Mouse (Mus musculus) embryo, embryonic 10 days (tissue): Measurements from ENCODE around the gene Ppp1r27.
A peak's percentile ranks its signal among the peaks of the same experiment; 100 is the strongest.
"Not testable (repeated sequence)": the region's sequence is repeated elsewhere in the genome, so short reads cannot be mapped to it uniquely, and the experiment has no call there.

ENCODE experiments used
- DNase-seq: peaks from one replicate; pipeline ENCODE4 v3.0.0-alpha.2; 2015; ENCODE audit warnings: low spot score

The Ppp1r27 gene

GRCm38 (mm10) chr11:120550810-120551440 is at the start of gene Ppp1r27:
TSS of gene Ppp1r27 (minus strand) at chr11:120551132.
- DNase-seq = no peak

DNA sequence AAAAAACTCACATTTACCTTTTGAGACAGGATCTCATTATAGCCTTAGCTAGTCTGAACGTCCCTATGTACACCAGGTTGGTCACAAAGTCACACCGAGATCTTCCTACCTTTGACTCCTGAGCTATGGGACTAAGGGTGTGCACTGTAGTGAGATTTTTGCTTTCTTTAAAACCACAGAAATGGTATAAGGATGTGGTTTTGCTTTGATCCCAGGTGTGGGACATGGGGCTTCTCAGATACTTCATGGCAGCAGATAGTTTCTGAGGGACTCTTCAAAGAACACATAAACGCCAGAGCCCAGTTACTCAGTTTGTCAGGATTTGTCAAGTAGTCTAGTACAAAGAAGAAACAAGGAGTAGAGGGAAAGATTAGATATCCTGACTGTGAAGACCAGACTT is 49.8 kb upstream of the Ppp1r27 start:
- no peak for DNase-seq

GRCm38 (mm10) chr11:120598990-120599549 is 48.1 kb upstream of the Ppp1r27 start:
- no peak for DNase-seq

- peak; percentile 98 for DNase-seq
These were observed 47.5 kb upstream of the Ppp1r27 start, which contains the start of the genes Alyref and Anapc11 for GRCm38 (mm10) chr11:120598283-120598989. TSS of gene Alyref (minus strand) at chr11:120598365. TSS of gene Anapc11 (plus strand) at chr11:120598421.

GRCm38 (mm10) chr11:120597240-120598235 is 46.6 kb upstream of the Ppp1r27 start:
- DNase-seq = no peak

GRCm38 (mm10) chr11:120588531-120588930 is 37.6 kb upstream of the Ppp1r27 start:
- DNase-seq = no peak

DNA sequence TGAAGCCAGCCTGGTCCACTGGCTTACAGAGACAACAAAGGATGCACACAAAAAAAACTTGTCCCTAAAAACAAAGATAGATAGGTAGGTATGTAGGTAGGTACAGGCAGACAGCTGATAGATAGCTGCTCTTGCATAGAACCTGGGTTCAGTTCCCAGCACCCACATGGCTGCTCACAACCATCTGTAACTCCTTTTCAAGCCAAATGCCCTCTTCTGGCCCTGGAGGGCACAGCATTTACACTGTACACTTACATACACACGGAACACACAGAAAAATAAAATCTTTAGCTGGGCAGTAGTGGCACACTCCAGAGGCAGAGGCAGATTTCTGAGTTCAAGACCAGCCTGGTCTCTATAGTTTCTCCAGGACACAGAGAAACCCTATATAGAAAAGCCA is 33.0 kb upstream of the Ppp1r27 start:
- DNase-seq = no peak

GRCm38 (mm10) chr11:120582982-120583293 is 32.0 kb upstream of the Ppp1r27 start:
- not testable (repeated sequence) for DNase-seq

GRCm38 (mm10) chr11:120582268-120582981 is 31.5 kb upstream of the Ppp1r27 start:
- peak; percentile 43 for DNase-seq

GRCm38 (mm10) chr11:120581490-120582267 is 30.7 kb upstream of the Ppp1r27 start, which contains the start of gene Arhgdia:
TSS of gene Arhgdia (minus strand) at chr11:120581624.
- DNase-seq = peak; percentile 90

DNA sequence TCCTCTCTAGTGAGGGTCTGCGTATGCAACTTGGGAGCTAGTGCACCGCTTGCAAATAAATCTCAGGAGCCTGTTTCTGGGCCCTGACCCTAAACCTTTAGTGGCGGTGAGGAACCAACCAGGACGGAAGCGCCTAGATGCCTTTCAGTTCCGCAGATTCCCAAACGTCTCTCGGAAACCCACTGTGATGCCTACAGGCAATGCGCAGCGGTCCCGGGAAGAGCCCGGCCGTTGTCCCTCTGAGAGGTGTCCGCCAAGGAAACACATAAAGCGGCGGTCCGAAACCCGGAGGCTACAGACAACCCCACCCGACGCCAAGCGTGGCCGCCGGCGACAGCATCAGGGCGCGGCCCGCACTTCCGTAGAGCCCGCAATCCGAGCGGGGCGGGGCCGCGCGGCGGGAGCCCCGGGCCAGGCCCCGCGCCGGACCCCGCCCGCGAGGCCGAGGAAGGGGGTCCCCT is 30.0 kb upstream of the Ppp1r27 start:
- DNase-seq = peak; percentile 40

GRCm38 (mm10) chr11:120580190-120580589 is 29.3 kb upstream of the Ppp1r27 start:
- DNase-seq = no peak

GRCm38 (mm10) chr11:120579316-120580107 is 28.6 kb upstream of the Ppp1r27 start:
- peak; percentile 78 for DNase-seq

DNA sequence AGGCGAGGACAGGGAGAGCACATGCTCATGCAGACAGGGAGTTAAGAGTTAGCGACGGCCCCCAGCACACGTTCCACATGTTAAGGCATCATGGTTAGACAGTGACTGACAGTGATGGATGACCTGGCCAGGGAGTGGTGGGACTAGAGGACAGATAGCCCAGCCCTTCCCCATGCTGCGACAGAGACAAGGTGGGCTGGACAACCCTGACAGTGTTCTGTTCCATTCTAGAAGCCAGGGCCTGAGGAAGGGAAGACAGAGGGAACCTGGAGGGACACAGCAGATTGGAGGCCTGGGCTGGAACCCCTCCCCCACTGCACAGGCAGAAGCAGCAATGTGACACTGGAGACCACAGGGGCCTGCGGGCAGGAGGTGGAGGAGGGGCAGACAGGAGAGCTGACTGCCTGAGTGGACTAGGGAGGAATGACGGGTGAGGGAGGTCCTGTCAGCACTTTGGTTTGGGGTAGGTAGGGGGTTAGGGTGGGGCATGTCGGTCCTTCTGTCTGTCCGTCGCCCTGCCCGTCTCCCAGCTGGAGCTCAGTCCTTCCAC is 27.8 kb upstream of the Ppp1r27 start:
- DNase-seq = no peak

DNA sequence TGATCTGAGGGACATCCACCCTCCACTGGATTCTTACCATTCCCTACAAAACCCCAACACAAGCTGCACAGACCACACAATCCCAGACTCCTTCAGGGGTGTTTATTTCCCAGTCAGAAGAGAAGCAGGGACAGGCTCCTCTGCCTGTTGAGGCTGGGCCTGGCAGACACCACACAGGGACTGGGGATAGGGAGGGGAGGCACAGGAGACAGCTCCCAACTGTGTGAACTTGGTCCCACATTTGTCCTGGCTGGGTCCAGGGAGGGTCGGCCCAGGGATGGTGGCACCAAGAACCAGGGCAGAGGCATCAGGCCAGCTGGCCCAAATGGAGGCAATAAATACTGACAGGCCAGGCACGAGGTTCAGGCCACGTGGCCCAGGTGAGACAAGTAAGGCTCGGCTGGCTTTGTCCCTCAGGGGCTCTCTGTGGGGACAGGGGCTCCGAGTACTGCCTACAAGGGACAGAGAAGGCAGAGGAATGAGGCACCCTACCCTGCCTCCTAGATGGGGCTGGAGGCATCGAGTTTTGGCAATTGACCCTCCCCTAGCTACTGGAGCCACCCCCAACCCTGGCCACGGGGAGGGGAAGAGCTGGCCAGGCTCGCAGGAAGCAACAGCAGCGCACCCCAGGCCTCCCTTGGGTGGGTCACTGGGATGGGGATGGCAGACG is 27.2 kb upstream of the Ppp1r27 start:
- DNase-seq = no peak

DNA sequence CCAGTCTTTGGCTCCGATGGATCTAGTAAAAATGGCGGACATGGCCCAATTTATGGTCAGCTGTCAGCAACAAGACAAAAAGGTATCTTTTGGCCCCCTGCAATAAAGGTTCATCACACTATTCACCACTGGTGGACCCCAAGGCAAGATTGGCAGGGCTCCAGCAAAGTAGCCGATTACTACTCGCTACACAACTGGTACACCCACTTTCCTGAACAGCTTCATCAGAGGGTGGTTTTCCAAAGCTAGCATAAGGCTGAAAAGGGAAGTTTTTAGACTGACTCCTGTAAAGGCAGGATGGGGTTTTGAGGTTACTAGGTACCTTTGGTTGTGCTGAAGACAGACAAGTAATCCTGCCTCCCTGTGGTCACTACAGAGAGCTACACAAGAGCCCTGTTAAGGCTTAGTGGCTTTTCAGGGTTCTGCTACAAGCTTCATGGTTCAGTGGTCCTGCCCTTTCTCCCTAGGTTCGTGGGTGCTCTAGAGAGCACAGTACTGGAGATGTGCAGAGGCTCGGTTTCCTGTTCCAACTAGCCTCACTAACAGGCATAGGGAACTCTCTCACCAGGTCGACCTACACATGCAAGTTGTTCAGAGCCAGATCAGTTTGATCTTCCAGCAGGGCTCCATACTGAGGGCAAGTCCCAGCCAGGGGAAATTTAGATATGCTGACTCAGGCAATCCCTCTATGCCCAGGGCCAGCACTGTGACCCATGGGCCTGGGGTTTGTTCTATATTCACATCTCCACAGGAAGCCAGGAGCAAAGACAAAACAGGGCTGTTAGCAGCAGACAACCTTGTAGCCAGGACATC is 26.5 kb upstream of the Ppp1r27 start:
- DNase-seq = peak; percentile 58

DNA sequence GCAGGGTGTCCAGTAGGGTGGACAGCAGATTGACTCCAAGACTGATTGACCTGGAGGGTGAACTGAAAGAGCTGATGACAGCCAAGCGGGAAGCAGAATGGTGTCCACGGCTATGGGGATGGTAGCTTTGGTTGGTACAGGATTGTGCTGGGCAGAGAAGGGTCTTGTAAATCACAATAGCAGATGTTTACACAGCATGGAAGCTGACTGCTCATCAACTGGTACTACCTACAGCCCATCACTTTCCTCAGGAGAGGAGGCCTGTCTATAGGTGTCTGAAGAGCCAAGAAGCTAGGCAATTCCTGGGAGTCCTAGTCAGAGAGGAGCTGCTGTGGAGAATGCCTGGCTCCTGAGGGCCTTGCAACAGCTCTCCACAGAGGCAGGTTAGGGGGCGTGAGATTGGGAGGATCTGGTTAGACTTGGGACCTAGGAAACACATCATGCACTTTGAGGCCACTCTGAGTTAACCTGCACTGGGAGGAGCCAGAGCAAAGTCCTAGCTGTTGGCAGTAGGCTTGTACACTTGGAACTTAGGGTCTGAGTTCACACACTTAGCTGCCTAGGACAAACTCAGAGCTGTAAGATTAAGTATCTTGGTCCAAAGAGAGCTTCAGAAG is 25.5 kb upstream of the Ppp1r27 start:
- no peak for DNase-seq
